Mouse (Mus musculus) brown adipose tissue, adult 24 weeks (tissue): ENCODE measurements around the gene Nod2. TPM values are rescaled to one million over a fixed set of nuclear protein-coding genes. Genes with fewer than 3 reads are reported as not detected.

Experiments
- H3K27ac ChIP-seq: fragments of 200-500 bp; replicated peaks from 2 replicates; pipeline ENCODE4 v1.5.1; 2012; ENCODE audit warnings: low read depth, mild to moderate bottlenecking, low read length
- H3K4me1 ChIP-seq: fragments of 200-500 bp; 2 replicates; pipeline ENCODE4 v1.6.1; 2012; ENCODE audit warnings: low read length, mixed read lengths; ENCODE audit not compliant: control insufficient read depth, insufficient read depth, insufficient read length
- H3K4me3 ChIP-seq: fragments of 200-500 bp; 2 replicates; pipeline ENCODE4 v1.5.1; 2012; ENCODE audit warnings: low read depth, mild to moderate bottlenecking, low read length, moderate library complexity; ENCODE audit not compliant: insufficient read depth
- polyA plus RNA-seq: library from polyadenylated mRNA; stranded (reverse); fragments of >200 nt; gene quantifications from 2 replicates; pipeline ENCODE4 v1.2.4, GENCODE M21; 2012; ENCODE audit not compliant: missing spikeins, insufficient read depth, insufficient read length

Gene Nod2
- polyA plus RNA-seq, 1 experiment: 0.24 TPM

DNA sequence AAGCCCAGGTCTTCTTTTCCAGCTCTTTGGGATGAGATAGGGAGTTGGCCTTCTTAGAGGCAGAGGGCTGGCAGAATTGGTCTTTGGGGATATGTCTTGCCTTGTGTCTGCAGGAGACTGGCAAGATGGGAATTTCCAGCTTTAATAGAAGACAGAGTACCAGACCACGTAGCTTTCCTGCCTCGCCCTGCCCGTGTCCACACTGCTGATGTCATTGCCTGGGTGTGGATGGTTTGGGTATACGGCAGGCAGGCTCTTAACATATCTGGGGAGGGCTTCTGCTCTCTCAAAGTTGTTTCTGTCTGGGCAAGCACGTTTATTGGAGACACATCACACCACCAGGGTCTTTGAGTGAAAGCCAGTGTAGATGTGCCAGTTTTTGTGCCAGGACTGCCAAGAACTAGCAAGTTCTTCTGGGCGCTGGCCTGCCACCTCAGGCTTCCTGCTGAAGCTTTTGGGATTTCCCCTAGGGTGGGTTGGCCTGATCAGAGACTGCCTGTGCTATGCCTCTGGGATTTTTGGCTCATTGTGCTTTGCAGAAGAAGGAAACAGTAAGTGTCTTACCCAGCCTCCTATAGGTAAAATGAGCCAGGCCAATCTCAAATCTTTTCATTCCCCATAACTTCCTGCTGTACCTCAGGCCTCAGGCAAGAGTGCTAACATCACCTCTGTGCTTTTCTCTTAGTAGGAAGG lies 3.0 kb downstream of the Nod2 start:
- Histone ChIP-seq H3K27ac (peak overlapping the region; percentile 74), H3K4me1 (peaks cover 32% of the 10 kb centered on the region)

DNA sequence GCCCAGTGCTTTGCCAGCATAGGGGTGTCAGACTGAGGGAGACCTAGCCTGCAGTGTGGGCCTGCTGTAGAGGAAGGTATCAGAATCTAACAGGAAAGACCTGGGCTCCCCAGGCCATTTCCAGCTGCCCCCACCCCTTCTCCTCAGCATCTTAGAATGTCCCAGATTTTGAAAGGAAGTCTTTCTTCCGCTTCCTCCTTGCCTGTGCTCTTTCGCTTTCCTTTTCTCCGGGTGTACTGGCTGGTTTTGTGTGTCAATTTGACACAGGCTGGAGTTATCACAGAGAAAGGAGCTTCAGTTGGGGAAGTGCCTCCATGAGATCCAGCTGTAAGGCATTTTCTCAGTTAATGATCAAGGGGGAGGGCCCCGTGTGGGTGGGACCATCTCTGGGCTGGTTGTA lies 4.0 kb downstream of the Nod2 start:
- Histone ChIP-seq H3K4me3 (peak overlapping the region; percentile 2; the same call in 1 of the 2 replicates), H3K4me1 (peaks cover 34% of the 10 kb centered on the region), H3K27ac (peak overlapping the region; percentile 74)

More for the DNA sequence above, 3.0 kb downstream of the Nod2 start:
- H3K4me3 ChIP-seq: no peak overlapping the region

DNA sequence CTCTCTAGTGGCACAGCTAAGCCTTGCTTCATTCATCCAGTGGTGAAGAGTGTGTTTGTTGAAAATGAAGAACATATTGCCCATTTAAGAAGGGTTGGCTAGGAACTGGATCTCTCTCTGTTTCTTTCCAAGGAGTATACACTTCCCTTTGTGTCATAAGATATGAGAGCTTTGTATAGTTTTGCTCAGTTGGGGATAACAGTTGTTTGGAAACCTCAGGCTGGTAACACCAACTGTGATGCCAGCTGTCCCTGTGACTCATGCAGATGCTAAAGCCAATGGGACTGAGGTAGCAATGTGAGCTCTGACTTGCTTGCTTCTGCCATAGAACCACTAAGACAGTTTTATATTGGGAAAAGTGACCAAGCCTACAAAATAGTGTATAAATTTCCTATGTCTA lies 8.2 kb downstream of the Nod2 start:
- H3K4me1 ChIP-seq: peaks cover 14% of the 10 kb centered on the region
- no peak overlapping the region for H3K27ac ChIP-seq
- no peak overlapping the region for H3K4me3 ChIP-seq

DNA sequence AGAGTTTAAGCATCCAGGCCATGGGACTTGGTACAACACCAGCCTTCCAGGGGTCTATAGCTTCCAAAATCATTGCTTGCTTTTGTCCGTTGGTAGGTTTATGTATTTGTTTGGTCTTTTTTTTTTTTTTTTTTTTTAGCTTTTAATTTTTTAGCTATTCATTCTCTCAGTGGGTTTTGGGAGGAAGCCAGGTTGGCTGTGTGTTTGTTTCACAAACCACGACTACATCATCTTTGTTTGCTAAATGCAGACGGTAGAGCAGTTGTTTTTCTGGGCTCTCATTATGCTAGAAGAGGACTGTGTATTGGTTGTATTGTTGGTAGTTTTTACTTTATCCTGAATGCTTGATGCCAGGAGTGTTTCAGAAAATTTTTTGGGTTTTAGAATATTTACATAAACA lies 12.8 kb downstream of the Nod2 start:
- H3K27ac ChIP-seq: no peak overlapping the region
- peaks cover 2% of the 10 kb centered on the region; the same call in 1 of the 2 replicates for H3K4me1 ChIP-seq
- H3K4me3 ChIP-seq: no peak overlapping the region

DNA sequence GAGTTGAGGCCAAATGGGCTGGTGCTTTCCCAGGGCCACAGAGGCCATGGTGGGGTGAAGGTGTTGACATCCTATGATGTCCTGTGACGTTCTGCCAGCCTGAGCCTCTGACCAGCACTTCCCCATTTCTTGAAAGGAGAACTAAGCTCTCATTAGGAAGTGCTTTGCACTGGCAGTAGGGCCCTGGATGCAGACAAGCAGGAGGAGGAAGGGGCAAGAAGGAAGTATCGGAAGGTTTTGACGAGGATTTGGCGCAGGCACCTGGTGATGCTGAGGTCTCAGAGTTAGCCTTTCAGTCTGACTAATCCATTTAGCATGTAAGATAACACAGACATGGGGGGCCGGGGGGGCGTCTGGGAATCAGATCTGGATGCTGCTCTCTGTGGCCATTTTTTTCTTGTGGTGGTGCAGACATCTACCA lies 15.3 kb downstream of the Nod2 start:
- Histone ChIP-seq H3K27ac (no peak overlapping the region), H3K4me1 (no peaks in the 10 kb centered on the region), H3K4me3 (no peak overlapping the region)

DNA sequence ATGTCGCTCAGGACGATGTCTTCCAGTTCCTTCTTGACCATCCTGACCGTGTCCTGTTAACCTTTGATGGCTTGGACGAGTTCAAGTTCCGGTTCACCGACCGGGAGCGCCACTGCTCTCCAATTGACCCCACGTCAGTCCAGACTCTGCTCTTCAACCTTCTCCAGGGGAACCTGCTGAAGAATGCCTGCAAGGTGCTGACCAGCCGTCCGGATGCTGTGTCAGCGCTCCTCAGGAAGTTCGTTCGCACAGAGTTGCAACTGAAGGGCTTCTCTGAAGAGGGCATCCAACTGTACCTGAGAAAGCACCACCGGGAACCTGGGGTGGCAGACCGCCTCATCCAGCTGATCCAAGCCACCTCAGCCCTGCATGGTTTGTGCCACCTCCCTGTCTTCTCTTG lies 17.0 kb downstream of the Nod2 start:
- no peak overlapping the region for H3K27ac ChIP-seq
- no peak overlapping the region for H3K4me3 ChIP-seq
- H3K4me1 ChIP-seq: no peaks in the 10 kb centered on the region

DNA sequence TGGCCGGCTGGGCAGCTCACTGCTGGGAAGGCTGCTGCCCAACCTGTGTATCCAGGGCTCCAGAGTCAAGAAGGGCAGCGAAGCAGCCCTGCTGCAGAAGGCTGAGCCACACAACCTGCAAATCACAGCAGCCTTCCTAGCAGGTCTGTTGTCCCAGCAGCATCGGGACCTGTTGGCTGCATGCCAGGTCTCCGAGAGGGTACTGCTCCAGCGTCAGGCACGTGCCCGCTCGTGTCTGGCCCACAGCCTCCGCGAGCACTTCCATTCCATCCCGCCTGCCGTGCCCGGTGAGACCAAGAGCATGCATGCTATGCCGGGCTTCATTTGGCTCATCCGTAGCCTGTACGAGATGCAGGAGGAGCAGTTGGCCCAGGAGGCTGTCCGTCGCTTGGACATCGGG lies 17.8 kb downstream of the Nod2 start:
- Histone ChIP-seq H3K27ac (no peak overlapping the region), H3K4me1 (no peaks in the 10 kb centered on the region), H3K4me3 (no peak overlapping the region)

DNA sequence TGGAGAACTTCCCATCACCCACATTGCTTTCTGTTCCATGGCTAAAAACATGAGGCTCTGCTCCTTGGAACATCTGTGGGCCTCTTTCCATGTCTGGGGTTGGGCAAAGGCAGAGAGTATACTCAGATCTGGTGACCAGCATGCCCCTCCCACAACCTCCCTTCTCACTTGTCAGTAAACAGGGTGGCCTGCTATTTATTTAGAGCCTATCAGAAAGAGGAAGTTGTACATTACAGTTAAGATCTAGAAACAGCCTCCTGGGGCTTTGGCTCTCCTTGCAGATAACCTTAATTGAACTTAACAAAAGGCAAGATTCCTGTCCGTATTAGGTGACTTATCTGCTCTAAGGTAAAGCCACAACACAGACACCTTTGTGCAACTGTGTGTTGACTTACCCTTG lies 19.3 kb downstream of the Nod2 start:
- Histone ChIP-seq H3K4me3 (no peak overlapping the region), H3K4me1 (no peaks in the 10 kb centered on the region), H3K27ac (0 out of 2 replicates have a peak overlapping the region, but pooled peaks have one; percentile 29)

DNA sequence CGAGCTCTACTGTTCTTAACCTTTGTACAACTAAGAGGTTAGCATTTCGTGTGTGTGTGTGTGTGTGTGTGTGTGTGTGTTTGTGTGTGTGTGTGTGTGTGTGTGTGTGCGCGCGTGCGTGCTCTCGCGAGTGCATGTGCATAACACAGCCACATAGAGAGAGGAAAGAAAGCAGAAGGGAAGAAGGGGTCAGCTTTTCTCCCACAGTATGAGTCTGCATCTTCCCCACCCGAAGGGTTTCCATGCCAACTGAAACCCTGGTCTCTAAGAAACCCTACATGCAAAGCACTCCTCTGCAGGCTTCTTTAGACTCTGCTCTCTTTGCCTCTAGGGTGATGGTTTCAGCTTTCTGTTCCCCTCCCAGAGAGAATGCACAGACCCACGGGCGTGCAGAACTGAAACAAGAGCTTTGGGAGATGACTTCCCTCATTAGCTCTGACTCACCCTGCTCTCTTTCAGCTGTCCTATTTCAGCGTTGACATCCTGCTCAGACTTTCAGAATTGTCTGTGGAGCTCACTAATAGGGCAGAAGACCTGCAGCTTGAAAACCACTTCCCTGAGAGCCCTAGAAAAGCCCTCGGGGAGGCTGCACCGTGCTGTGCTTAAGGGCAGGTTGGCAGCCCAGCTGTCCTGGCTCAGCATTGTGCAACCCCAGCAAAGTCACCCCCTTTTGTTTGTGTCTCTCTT lies 21.4 kb downstream of the Nod2 start:
- no peak overlapping the region for H3K4me3 ChIP-seq
- no peaks in the 10 kb centered on the region for H3K4me1 ChIP-seq
- H3K27ac ChIP-seq: 0 out of 2 replicates have a peak overlapping the region, but pooled peaks have one; percentile 32

DNA sequence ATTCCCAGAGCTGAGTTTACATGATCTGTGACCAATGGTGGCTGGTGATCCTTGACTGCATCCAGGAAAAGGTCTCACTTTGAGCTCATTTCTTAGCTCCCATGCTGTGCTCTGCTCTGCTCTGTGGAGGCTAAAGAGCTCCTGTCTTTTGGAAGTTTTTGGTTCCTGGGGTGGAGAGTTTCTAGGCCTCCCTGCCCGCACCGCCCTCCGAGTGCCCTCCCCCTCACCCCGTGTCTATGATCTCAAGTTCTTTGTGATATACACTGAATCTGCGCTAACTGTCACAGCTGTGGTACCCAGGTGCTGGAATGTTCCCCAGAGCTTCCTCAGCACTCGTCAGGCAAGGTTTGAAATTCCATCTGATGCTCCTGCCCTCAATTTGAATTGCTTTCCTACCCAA lies 23.7 kb downstream of the Nod2 start:
- Histone ChIP-seq H3K4me1 (no peaks in the 10 kb centered on the region), H3K27ac (no peak overlapping the region), H3K4me3 (no peak overlapping the region)

DNA sequence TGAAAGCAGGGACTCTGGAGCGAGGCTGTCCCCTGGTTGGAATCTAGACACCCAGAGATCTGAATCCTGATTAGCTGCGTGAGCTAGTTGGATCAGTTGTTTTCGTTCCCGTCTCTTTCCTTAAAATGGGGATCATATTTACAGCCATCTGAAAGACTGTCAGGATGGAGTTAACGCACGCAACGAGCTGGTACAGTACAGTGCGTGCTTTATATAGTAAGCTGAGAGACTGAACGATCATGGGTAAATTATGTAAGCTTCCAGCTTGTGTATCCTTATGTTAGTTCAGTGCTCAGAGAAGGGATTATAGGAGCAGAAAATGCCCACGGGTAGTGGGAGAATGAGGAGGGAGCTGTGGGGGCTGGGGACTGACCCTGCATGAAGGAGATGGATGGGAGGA lies 24.5 kb downstream of the Nod2 start:
- H3K27ac ChIP-seq: no peak overlapping the region
- H3K4me1 ChIP-seq: no peaks in the 10 kb centered on the region
- no peak overlapping the region for H3K4me3 ChIP-seq

DNA sequence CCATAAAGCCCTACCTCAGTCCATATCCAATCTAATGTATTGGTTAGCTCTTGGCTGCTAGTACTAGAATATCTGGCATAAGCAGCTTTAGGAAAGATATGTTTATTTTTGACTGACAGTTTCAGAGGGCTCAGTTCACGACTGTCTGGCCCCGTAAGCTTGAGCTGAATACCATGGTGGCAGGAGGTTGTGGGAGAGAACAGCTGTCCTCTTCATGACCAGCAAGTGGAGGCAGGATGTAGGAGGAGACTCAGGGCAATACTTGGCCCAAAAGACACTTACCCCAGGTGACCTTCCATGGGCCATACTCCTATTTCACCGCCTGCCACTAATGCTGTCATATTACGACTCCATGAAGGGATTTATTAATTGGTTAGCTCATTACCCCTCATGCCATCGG lies 26.7 kb downstream of the Nod2 start:
- Histone ChIP-seq H3K4me1 (no peaks in the 10 kb centered on the region), H3K27ac (no peak overlapping the region), H3K4me3 (no peak overlapping the region)

DNA sequence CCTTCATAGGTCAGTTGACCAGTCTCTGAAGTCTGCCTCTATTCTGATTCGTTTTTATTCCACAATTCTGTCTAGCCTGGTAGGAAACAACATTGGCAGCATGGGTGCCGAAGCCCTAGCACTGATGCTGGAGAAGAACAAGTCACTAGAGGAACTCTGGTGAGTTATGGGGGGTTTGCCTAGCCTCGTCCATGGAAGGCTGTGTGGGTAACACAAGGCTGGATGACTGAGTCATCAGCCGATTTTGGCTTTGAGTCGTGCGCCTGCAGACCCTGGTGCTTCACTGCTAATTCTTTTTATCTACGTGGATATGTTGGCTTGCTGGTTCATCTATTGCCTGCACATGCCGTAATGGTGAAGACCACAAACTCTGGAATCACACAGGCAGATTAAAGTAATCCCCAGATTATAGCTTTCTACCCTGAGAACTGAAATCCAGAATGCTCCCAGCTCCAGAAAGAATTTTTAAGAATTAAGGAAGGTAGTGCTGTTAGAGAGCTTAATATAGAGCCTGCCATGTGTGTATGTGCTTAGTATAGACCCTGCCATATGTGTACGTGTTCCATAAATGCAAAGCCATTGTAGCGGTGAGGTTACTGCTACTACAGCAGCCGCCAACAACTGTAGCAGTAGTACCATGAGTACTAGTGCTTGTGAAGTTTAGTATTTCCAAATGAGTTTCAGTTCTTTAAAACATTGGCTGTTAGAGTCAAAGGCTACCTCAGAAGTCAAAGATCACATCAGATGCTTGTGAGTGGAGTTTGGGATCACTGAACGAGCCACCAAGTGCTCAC lies 28.5 kb downstream of the Nod2 start:
- Histone ChIP-seq H3K27ac (no peak overlapping the region), H3K4me3 (no peak overlapping the region), H3K4me1 (no peaks in the 10 kb centered on the region)

DNA sequence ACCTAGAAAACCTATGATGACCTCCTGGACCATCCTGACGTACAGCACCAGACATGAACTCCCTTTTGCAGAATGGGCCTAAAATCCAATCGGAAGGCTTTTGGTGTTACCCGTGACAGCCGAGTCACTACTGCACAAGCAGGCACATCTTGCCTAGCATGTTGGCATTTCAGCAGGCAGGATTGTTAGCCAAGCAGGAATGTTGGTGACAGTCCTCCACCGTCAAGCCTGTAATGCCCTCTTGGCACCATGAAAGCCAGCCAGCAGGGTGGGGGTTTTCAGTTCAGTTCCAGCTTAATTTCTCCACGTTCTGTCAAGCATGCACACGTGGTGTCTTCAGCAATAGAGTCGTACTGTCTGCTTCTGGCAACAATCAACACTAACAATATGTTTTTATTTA lies 30.0 kb downstream of the Nod2 start:
- Histone ChIP-seq H3K27ac (no peak overlapping the region), H3K4me3 (no peak overlapping the region), H3K4me1 (no peaks in the 10 kb centered on the region)

DNA sequence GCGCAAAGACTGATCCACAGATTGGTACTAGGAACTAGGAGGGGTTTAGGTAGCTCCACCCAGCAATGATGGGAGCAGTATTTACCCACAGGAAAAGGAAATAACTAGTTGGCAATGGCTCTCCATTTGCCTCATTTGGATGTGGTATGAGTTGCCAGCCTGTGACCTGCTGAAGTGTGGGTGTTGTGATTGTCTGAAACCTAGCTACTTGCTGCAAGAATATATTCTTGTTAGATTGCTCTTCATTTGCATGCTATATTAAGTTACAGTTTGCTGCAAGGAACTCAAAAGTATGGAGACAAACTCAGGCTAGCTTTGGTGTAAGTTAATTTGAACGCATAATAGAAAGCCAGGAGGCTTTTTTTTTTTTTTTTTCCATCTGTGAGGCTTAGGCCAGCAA lies 33.5 kb downstream of the Nod2 start:
- H3K27ac ChIP-seq: no peak overlapping the region
- H3K4me1 ChIP-seq: no peaks in the 10 kb centered on the region

More for the DNA sequence above, 33.5 kb downstream of the Nod2 start:
- no peak overlapping the region for H3K4me3 ChIP-seq
